Mouse (Mus musculus) forebrain, embryonic 15.5 days (tissue): Measurements from ENCODE around the gene Slco1a4. TPM values are rescaled to one million over a fixed set of nuclear protein-coding genes. Genes with fewer than 3 reads are reported as not detected.

Experiments
- ATAC-seq: fragments of 200-750 bp; cut with Nextera tagmentation; replicated peaks from 2 replicates; pipeline ENCODE4 v1.8.0; 2017; ENCODE audit warnings: mild to moderate bottlenecking, moderate TSS enrichment, moderate library complexity
- H3K27ac ChIP-seq: fragments of 300-500 bp; sonication (generic); replicated peaks from 2 replicates; pipeline ENCODE4 v1.5.1; 2015; ENCODE audit warnings: mild to moderate bottlenecking, inconsistent platforms
- H3K27me3 ChIP-seq: fragments of 300-500 bp; sonication (generic); 2 replicates; pipeline ENCODE4 v1.6.1; 2015; ENCODE audit warnings: inconsistent platforms
- H3K36me3 ChIP-seq: fragments of 300-500 bp; sonication (generic); 2 replicates; pipeline ENCODE4 v1.6.1; 2015; ENCODE audit warnings: mild to moderate bottlenecking, inconsistent platforms
- H3K4me1 ChIP-seq: fragments of 300-500 bp; sonication (generic); 2 replicates; pipeline ENCODE4 v1.6.1; 2015; ENCODE audit warnings: inconsistent platforms
- H3K4me2 ChIP-seq: fragments of 300-500 bp; sonication (generic); replicated peaks from 2 replicates; pipeline ENCODE4 v1.6.1; 2015; ENCODE audit warnings: mild to moderate bottlenecking, inconsistent platforms
- H3K4me3 ChIP-seq: fragments of 300-500 bp; sonication (generic); 2 replicates; pipeline ENCODE4 v1.5.1; 2015; ENCODE audit warnings: mild to moderate bottlenecking, inconsistent platforms
- H3K9ac ChIP-seq: fragments of 300-500 bp; sonication (generic); replicated peaks from 2 replicates; pipeline ENCODE4 v1.6.1; 2015; ENCODE audit warnings: mild to moderate bottlenecking, inconsistent platforms
- H3K9me3 ChIP-seq: fragments of 300-500 bp; sonication (generic); 2 replicates; pipeline ENCODE4 v1.6.1; 2016; ENCODE audit warnings: inconsistent platforms
- WGBS: fragments of 180-500 bp; shearing (Covaris S2); methylation state at CpG from one replicate; pipeline ENCODE4 v1.1.7; 2015; ENCODE audit warnings: mixed read lengths; 5-methylcytosine and 5-hydroxymethylcytosine counted together
- polyA plus RNA-seq: library from polyadenylated mRNA; unstranded; fragments of >200 nt; fragmentation: Nextera tagmentation; extraction: Ambion mirVana; gene quantifications from 2 replicates; pipeline ENCODE4 v1.2.1, GENCODE M21; 2015

Slco1a4 gene
- polyA plus RNA-seq, 1 experiment from 2014 or later, result 3.4 TPM

DNA sequence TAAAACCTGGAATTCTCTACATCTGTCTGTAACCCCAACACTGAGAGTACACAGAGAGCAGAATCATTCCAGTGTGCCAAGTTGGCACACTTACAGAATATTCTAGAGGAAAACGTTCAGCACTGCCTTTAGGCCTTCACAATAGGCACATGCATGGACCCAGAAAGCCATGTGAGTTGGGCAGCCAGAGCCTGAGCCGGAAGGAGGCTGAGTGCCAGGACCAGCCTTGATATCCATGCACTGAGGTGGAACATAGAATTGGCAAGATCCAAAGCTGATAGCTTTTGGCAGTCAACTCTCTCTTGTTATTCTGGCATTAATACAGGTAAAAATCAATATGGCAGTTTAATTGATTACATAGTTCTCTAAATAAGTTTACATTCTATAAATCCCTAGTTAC is 81.5 kb downstream of the Slco1a4 start:
- Histone ChIP-seq H3K9me3 (no peaks in the 10 kb centered on the region), H3K27me3 (no peaks in the 10 kb centered on the region), H3K36me3 (no peaks in the 10 kb centered on the region), H3K4me1 (no peaks in the 10 kb centered on the region), H3K4me3 (no peak overlapping the region), H3K4me2 (no peak overlapping the region), H3K9ac (no peak overlapping the region), H3K27ac (no peak overlapping the region)
- WGBS, result 63% methylated on average over 2 of the region's 2 CpGs
- no peak for ATAC-seq

DNA sequence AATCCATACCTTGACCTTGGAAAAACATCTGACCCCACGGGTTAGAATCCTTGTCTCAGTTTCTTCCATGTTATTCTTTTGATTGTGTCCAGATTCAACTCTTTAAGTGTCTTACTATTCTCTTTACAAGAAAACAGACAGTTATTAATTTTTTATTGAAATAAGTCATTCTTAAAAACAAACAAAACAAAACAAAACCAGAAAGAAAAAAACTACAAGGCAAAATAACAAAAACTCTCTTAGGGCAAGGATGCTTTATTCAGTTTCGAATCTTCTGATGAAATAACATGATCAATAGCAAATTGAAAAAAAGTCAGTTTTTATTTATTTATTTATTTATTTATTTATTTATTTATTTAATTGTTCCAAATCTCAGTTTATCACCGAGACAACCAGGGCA is 82.3 kb downstream of the Slco1a4 start, which contains the start of gene Gm5724:
TSS of gene Gm5724 (minus strand) at position 101 of the 400 bp plus-strand sequence.
- H3K4me3 ChIP-seq, result no peak within 1 kb of the TSS
- H3K27me3 ChIP-seq, result no peaks in the 10 kb centered on the region
- H3K27ac ChIP-seq, result no peak within 1 kb of the TSS
- no peaks in the 10 kb centered on the region for H3K9me3 ChIP-seq
- no peak within 1 kb of the TSS for H3K4me2 ChIP-seq
- ATAC-seq, result no peak
- H3K9ac ChIP-seq, result no peak within 1 kb of the TSS
- no peaks in the 10 kb centered on the region for H3K4me1 ChIP-seq
- 94% methylated on average over 3 of the region's 3 CpGs for WGBS
- H3K36me3 ChIP-seq, result no peaks in the 10 kb centered on the region

Other genes starting within 250 kb of the Slco1a4 start
- not detected in 2 replicates for gene Slco1b2, start 226.7 kb downstream of the Slco1a4 start, polyA plus RNA-seq
- gene Gm5724, start 82.4 kb downstream of the Slco1a4 start, polyA plus RNA-seq, result not detected in 2 replicates
- gene Slco1a1, start 90.8 kb upstream of the Slco1a4 start, polyA plus RNA-seq, result not detected in 2 replicates
- gene Gm6614, start 155.2 kb upstream of the Slco1a4 start, polyA plus RNA-seq, result 0.10 TPM in 1 of 2 replicates, not detected in the other